Mouse (Mus musculus): Measurements from ENCODE around the gene Plcg2.

- no peak for TF ChIP-seq POLR2A (IDR thresholded peaks at IDR 0.05; ENCODE audit: borderline replicate concordance, extremely low read depth, low read depth, low read length)
- TF ChIP-seq CTCF (IDR thresholded peaks at IDR 0.05; ENCODE audit: insufficient read depth, low read length) = no peak
These were observed 178.4 kb downstream of the Plcg2 start for GRCm38 (mm10) chr8:117676460-117676859.

Measured in lung, adult 2 months (tissue).